Mouse (Mus musculus) forebrain, embryonic 14.5 days (tissue): ENCODE measurements around the gene Kdm4b. TPM values are rescaled to one million over a fixed set of nuclear protein-coding genes. Genes with fewer than 3 reads are reported as not detected.

Source experiments
- ATAC-seq: fragments of 200-750 bp; cut with Nextera tagmentation; 2 replicates; pipeline ENCODE4 v1.8.0; 2017; ENCODE audit warnings: mild to moderate bottlenecking, moderate library complexity
- DNase-seq: peaks from one replicate; pipeline ENCODE4 v3.0.0-alpha.2; 2015; ENCODE audit warnings: low spot score
- H3K27ac ChIP-seq: fragments of 300-500 bp; sonication (generic); 2 replicates; pipeline ENCODE4 v1.5.1; 2014; ENCODE audit warnings: low read depth, mild to moderate bottlenecking, control low read depth, low read length, moderate library complexity
- H3K27me3 ChIP-seq: fragments of 300-500 bp; sonication (generic); replicated peaks from 2 replicates; pipeline ENCODE4 v1.6.1; 2014; ENCODE audit warnings: low read length, control low read depth, mixed read lengths; ENCODE audit not compliant: control insufficient read depth, insufficient read depth
- H3K36me3 ChIP-seq: fragments of 300-500 bp; sonication (generic); 2 replicates; pipeline ENCODE4 v1.6.1; 2014; ENCODE audit warnings: low read length, control low read depth; ENCODE audit not compliant: control insufficient read depth, insufficient read depth
- H3K4me1 ChIP-seq: fragments of 300-500 bp; sonication (generic); 2 replicates; pipeline ENCODE4 v1.6.1; 2014; ENCODE audit warnings: antibody characterized with exemption, low read length, control low read depth; ENCODE audit not compliant: control insufficient read depth, insufficient read depth
- H3K4me2 ChIP-seq: fragments of 300-500 bp; sonication (generic); 2 replicates; pipeline ENCODE4 v1.6.1; 2014; ENCODE audit warnings: mild to moderate bottlenecking, control low read depth, low read length
- H3K4me3 ChIP-seq: fragments of 300-500 bp; sonication (generic); 2 replicates; pipeline ENCODE4 v1.5.1; 2014; ENCODE audit warnings: low read depth, low read length, control low read depth
- H3K9ac ChIP-seq: fragments of 300-500 bp; sonication (generic); 2 replicates; pipeline ENCODE4 v1.6.1; 2014; ENCODE audit warnings: mild to moderate bottlenecking, low read length, control low read depth, moderate library complexity
- H3K9me3 ChIP-seq: fragments of 300-500 bp; sonication (generic); replicated peaks from 2 replicates; pipeline ENCODE4 v1.6.1; 2016; ENCODE audit warnings: low read length, control low read depth, mixed read lengths; ENCODE audit not compliant: control insufficient read depth
- WGBS: fragments of 180-500 bp; shearing (Covaris S2); extraction: QIAGEN DNeasy Blood & Tissue Kit; methylation state at CpG from one replicate; pipeline ENCODE4 v1.1.7; 2014; 5-methylcytosine and 5-hydroxymethylcytosine counted together
- polyA plus RNA-seq: library from polyadenylated mRNA; unstranded; fragments of >200 nt; fragmentation: Nextera tagmentation; extraction: Ambion mirVana; gene quantifications from 2 replicates; pipeline ENCODE4 v1.2.1, GENCODE M21; 2014

Gene Kdm4b
- polyA plus RNA-seq, 1 experiment from 2014 or later = 41.7 TPM

DNA sequence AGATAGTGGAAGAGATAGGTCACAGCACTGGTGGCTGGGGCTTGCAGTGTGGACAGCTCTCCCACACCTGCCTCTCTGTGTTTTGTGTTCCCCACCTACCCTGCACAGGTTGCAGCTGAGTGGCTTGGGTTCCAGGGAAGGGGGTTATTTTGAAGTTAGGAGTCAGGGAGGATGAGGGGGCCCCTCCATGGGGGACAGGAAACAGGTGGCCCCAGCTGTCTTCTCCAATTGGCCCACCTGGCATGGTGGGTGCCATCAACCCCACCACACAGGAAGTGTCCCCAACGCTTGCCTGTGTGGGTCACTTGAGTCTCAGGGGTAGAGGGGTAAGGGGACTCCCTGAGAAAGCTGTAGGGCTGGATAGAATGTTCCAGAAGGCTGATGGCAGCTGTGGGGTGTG, 32.6 kb upstream of the Kdm4b start:
- Histone ChIP-seq H3K4me2 (no peak overlapping the region), H3K9me3 (no peaks in the 10 kb centered on the region), H3K27ac (no peak overlapping the region), H3K36me3 (no peaks in the 10 kb centered on the region), H3K4me3 (no peak overlapping the region), H3K4me1 (peaks cover 15% of the 10 kb centered on the region), H3K9ac (no peak overlapping the region), H3K27me3 (no peaks in the 10 kb centered on the region)
- WGBS = 90% methylated on average over 1 of the region's 1 CpGs
- ATAC-seq (no peak), DNase-seq (no peak)

DNA sequence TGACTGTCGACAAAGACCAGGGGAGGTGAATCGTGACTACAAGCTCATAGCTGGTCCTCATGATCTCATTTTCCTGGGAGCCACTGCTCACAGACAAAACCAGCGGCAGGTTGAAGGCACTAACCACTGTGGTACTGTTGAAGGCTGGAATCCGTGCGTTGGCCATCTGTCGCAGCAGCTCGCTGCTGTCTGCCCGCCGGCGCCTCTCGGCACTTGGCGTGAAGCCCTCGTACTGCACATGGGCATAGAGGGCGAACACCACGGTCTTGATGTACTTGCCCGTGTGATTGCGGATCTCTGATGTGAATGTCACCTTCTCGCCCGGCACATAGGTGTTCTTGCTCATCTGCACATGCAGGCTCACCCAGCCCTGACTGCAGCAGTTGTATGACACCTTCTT, 31.6 kb upstream of the Kdm4b start:
- no peaks in the 10 kb centered on the region for H3K9me3 ChIP-seq
- H3K4me2 ChIP-seq = no peak overlapping the region
- H3K36me3 ChIP-seq = no peaks in the 10 kb centered on the region
- H3K27me3 ChIP-seq = no peaks in the 10 kb centered on the region
- DNase-seq (no peak), ATAC-seq (no peak)
- 85% methylated on average over 19 of the region's 19 CpGs for WGBS
- no peak overlapping the region for H3K4me3 ChIP-seq
- H3K4me1 ChIP-seq = peaks cover 15% of the 10 kb centered on the region
- H3K9ac ChIP-seq = no peak overlapping the region
- H3K27ac ChIP-seq = no peak overlapping the region

DNA sequence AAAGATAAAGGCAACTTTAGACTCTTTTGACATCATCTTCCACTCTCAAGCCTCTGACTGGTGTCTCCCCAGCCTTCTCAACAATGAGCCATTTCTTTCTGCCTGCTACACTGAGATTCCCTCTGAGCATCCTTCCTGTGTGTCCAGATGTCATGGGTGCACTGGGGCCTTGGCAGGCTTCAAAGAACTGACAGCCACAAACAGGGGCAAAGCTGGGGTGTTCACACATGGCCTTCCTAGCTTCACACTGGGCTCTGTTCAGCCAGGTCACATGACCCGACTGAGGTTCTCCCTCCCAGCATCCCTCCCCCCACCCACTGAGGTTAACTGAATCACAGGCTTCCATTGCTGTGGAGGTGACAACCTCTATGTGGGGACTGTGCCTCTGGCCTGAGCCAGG, 29.7 kb upstream of the Kdm4b start:
- ATAC-seq (no peak), DNase-seq (no peak)
- 85% methylated on average over 1 of the region's 1 CpGs for WGBS
- no peaks in the 10 kb centered on the region for H3K9me3 ChIP-seq
- no peak overlapping the region for H3K9ac ChIP-seq
- H3K27me3 ChIP-seq = no peaks in the 10 kb centered on the region
- H3K4me2 ChIP-seq = no peak overlapping the region
- H3K4me1 ChIP-seq = peaks cover 4% of the 10 kb centered on the region; the same call in 1 of the 2 replicates
- H3K4me3 ChIP-seq = no peak overlapping the region
- no peaks in the 10 kb centered on the region for H3K36me3 ChIP-seq
- H3K27ac ChIP-seq = no peak overlapping the region

GRCm38 (mm10) chr17:56298238-56298637, 27.6 kb upstream of the Kdm4b start:
- H3K9me3 ChIP-seq = no peaks in the 10 kb centered on the region
- peaks cover 6% of the 10 kb centered on the region; the same call in 1 of the 2 replicates for H3K4me1 ChIP-seq
- H3K4me2 ChIP-seq = no peak overlapping the region
- H3K27me3 ChIP-seq = no peaks in the 10 kb centered on the region
- no peaks in the 10 kb centered on the region for H3K36me3 ChIP-seq
- WGBS = 96% methylated on average over 1 of the region's 1 CpGs
- ATAC-seq (no peak), DNase-seq (no peak)
- no peak overlapping the region for H3K27ac ChIP-seq
- no peak overlapping the region for H3K9ac ChIP-seq
- H3K4me3 ChIP-seq = no peak overlapping the region

- 91% methylated on average over 9 of the region's 9 CpGs for WGBS
- Histone ChIP-seq H3K4me1 (peaks cover 19% of the 10 kb centered on the region), H3K9ac (no peak within 1 kb of the TSS), H3K27ac (no peak within 1 kb of the TSS), H3K36me3 (no peaks in the 10 kb centered on the region), H3K4me2 (no peak within 1 kb of the TSS), H3K4me3 (no peak within 1 kb of the TSS), H3K27me3 (no peaks in the 10 kb centered on the region), H3K9me3 (no peaks in the 10 kb centered on the region)
- DNase-seq = no peak
- ATAC-seq = no peak
These were observed 25.7 kb upstream of the Kdm4b start, which contains the start of gene Arrdc5 for GRCm38 (mm10) chr17:56300186-56300585. Gene Arrdc5, minus strand, starts transcription at chr17:56300286.

DNA sequence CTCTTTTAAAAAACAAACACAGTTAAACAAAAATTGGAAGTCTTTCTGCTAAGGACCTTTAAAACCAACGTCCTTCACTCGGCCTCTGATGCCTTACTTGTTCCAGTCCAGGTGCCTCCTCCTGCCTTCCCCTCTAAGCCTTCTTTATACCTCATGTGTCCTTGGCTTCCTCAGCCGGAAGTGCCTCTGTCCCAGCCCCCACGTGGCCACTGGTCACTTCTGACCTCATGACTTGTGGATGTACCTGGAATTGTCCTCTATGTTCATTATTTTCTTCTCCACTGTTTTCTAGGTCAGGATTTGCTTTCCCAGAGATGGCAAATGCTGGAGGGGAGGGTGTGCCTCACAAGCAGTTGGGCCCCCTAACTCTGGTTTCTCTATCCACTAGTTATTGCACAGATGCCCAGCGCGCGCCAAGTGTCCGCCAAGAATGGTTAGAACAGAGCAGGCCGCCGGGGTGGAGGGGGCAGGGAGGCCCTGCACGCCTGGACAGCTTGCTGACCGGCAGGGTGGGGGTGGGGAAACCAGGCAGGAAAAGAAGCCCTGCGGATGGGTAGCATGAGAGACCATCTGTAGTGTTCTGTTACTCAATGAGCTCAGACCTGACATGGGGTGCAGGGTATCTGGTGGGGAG, 23.4 kb upstream of the Kdm4b start:
- Histone ChIP-seq H3K27me3 (no peaks in the 10 kb centered on the region), H3K4me2 (peak overlapping the region; percentile 88), H3K4me3 (no peak overlapping the region), H3K36me3 (0 out of 2 replicates have a peak, but pooled peaks cover 9% of the 10 kb centered on the region), H3K4me1 (peaks cover 24% of the 10 kb centered on the region), H3K9me3 (no peaks in the 10 kb centered on the region), H3K9ac (no peak overlapping the region), H3K27ac (peak overlapping the region; percentile 44; the same call in 1 of the 2 replicates)
- ATAC-seq (0 out of 2 replicates have a peak, but pooled peaks have one; percentile 1), DNase-seq (peak; percentile 8)
- WGBS = 25% methylated on average over 13 of the region's 13 CpGs

DNA sequence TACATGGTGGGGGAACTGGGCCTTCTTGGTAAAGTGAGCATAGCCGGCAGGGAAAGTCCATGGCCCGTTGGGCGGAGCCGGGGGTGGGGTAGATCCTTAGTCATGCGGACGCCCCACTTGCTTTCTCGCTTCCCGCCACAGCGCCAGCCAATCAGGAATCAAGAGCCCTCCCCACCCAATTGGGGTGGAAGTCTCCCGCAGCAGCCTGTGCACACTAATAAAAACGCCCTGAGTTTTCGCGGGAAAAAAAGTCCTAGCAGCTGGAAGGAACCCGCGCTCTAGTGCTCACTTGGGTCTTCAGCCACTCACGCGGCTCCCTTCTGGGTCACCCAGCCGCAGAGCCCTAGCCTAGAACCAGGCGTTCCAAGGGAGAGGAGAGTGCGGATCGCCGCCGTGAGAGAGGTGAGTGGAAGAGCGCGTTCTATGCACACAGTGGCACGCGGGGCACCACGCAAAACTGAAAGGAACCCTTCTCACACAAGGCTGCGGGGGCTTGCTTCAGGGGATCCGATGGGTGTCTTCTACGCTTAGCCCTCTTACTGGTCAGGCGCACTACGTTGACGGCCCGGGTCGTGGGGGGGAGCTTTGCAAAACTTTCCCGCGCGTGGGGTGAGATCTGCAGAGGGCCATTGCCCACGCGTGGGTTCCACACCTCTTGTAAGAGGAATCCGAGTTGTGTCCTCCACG, 22.6 kb upstream of the Kdm4b start, which contains the start of gene Uhrf1:
Gene Uhrf1, plus strand, starts transcription at position 162 of the 687 bp plus-strand sequence.
- peak within 1 kb of the TSS; percentile 69 for H3K9ac ChIP-seq
- peaks cover 16% of the 10 kb centered on the region; the same call in 1 of the 2 replicates for H3K36me3 ChIP-seq
- ATAC-seq (peak; percentile 76), DNase-seq (peak; percentile 86)
- H3K4me2 ChIP-seq = peak within 1 kb of the TSS; percentile 88
- peak within 1 kb of the TSS; percentile 76 for H3K4me3 ChIP-seq
- peaks cover 24% of the 10 kb centered on the region for H3K4me1 ChIP-seq
- peak within 1 kb of the TSS; percentile 78 for H3K27ac ChIP-seq
- WGBS = under 1% methylated on average over 43 of the region's 43 CpGs
- no peaks in the 10 kb centered on the region for H3K9me3 ChIP-seq
- H3K27me3 ChIP-seq = no peaks in the 10 kb centered on the region

DNA sequence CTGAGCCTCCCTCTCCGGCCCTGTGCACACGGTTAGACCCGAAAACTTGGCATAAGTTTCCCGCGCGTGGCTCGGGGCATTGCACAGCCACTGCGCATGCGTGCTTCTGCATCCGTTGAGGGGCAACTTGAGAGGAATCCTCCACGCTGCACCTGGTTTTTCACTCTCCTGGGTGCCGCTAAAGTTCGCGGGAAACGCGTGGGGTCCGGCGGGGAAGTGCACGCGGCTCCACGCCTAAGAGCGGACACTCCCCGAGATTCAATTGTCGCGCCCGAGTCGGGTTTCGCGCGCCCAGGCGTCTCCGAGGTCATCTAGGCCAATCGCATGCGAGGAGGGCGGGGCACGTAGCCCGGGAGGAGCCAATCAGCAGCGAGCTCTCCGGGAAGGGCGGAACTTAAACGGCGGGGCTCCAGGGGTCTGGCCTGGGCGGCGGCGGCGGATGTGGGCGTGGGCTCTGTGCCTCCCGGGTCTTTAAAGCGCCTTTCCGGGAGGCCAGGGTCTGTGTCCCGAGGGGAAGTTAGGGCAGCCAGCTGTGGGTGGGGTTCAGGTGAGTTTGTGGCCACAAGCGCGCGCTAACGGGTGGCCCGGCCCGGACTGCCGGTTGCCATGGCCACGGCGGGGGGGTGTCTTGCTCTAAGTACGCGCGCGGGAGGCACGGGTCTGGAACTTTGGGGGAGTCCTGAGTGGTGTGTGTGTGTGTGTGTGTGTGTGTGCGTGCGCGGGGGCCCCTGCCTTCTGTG, 21.8 kb upstream of the Kdm4b start:
- Histone ChIP-seq H3K4me3 (peak overlapping the region; percentile 76), H3K9ac (peak overlapping the region; percentile 69), H3K36me3 (peaks cover 21% of the 10 kb centered on the region), H3K27ac (peak overlapping the region; percentile 78), H3K27me3 (no peaks in the 10 kb centered on the region), H3K4me2 (peak overlapping the region; percentile 88), H3K9me3 (no peaks in the 10 kb centered on the region), H3K4me1 (peaks cover 24% of the 10 kb centered on the region)
- ATAC-seq = peak; percentile 96
- WGBS = under 1% methylated on average over 67 of the region's 68 CpGs
- DNase-seq = peak; percentile 98
